ENCODE assay signal across 8 mouse cellular contexts in the genomic region with DNA sequence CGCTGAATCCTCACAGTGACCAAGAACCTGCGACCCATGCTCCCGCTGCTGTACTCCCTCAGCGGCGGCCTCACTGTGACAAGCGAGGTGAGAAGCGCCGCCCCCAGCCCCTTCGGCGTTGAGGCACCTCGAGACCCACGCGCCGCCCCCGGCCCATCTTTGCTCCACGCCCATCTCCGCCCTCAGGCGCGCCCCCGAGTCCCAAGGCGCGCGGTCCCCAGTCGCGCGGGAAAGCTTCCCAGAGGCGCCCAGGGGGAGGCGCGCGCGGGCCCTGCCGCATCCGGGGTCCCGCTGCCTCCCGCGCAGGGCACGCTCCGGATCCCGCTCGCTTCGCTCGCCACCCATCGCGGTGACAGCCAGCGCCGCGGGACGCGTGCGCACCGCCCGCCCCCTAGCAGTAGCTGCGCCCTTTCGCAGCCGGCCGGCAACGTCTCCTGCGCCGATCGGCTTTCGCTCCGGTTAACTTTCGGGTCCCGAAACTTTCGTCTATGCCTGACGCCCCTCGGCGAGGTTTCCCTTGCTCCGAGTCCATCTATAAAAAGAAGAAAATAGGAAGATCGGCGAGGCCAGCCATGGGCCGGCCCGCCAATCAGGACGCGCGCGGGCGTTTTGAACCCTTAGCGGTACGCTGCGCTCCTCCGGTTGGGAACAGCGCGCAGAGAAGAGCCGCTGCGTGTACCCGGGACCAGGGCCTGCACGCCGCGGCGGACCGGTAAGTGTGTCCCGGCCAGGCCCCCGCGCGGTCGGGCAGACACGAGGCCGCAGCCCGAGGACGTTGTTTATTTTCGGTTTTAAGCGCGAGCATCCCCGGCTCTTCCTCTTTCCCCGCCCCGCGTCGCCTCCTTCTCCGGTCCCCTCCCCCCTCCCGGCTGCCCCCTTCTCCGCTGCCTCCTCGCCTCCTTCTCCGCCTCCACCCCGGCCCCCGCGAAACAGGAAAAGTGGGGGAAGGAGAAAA. TPM values are rescaled to one million over a fixed set of nuclear protein-coding genes. Genes with fewer than 3 reads are reported as not detected.
DNase-seq lines count a peak whose midpoint lies in the region; ATAC-seq lines count a peak whose summit lies in the region.

A gene (minus strand): TSS at position 168 of the 955 bp plus-strand sequence.

- peak within 1 kb of the TSS; percentile 49 for H3K4me3 ChIP-seq in hindbrain, embryonic 15.5 days

- H3K9me3 ChIP-seq in hindbrain, embryonic 15.5 days = no peaks in the 10 kb centered on the region

- peaks cover 88% of the 10 kb centered on the region for H3K27me3 ChIP-seq in hindbrain, embryonic 15.5 days

- under 1% methylated on average over 103 of the region's 117 CpGs for WGBS in hindbrain, embryonic 15.5 days

- peak within 1 kb of the TSS; percentile 94 for H3K4me2 ChIP-seq in hindbrain, embryonic 15.5 days

- peak; percentile 77 for DNase-seq in WW6 (ENCODE audit: low read depth, low spot score)
- DNase-seq in cerebellum, postnatal 10 days = peak; percentile 73 to 76
- peak; percentile 67 for DNase-seq in gastrocnemius, postnatal 10 days
- DNase-seq in left cerebral cortex, adult 18-20 months (ENCODE audit: low spot score in 2 of 2) = peak; percentile 24 to 48
- peak; percentile 43 for DNase-seq in lung, postnatal 36 days
- DNase-seq in right cerebral cortex, adult 18-20 months = peak; percentile 56

- H3K4me1 ChIP-seq in hindbrain, embryonic 15.5 days (replicated peaks) = peaks cover 15% of the 10 kb centered on the region

- H3K36me3 ChIP-seq in hindbrain, embryonic 15.5 days = no peaks in the 10 kb centered on the region

- peak; percentile 87 for ATAC-seq in hindbrain, embryonic 15.5 days (ENCODE audit: low FRiP score, low read depth)
- ATAC-seq in erythroid progenitor cell, adult 5-6 weeks (replicated peaks; ENCODE audit: low FRiP score, poor library complexity, severe bottlenecking) = no peak

- peak within 1 kb of the TSS; percentile 32 for H3K9ac ChIP-seq in hindbrain, embryonic 15.5 days

- no peak within 1 kb of the TSS for H3K27ac ChIP-seq in hindbrain, embryonic 15.5 days (replicated peaks)

RNA-seq across cellular contexts. Expression of the gene that starts here (rescaled TPM):
- under 1 TPM; 0.29 to 0.45 TPM for total RNA-seq in gastrocnemius, postnatal 10 days (2021)
- polyA plus RNA-seq in hindbrain, embryonic 15.5 days (2015; fragmentation: Nextera tagmentation; extraction: Ambion mirVana) = not detected in 2 replicates
- 1 to 10 TPM in 1 of 2 experiments, not detected in 1; 1.2 TPM for total RNA-seq in left cerebral cortex, adult 18-20 months (2021)
- not detected in 2 replicates for total RNA-seq in erythroid progenitor cell, adult 5-6 weeks (2015; ENCODE audit: low replicate concordance)
- not detected in 2 replicates for total RNA-seq in erythroid progenitor cell, adult 5-6 weeks (2017; ENCODE audit: low replicate concordance)

Comparison
In these comparisons a context has a peak if more than half of its experiments do, and no peak if none do; other contexts are left out.
1. Peak in DNase-seq in gastrocnemius, postnatal 10 days; RNA of the gene not detected or under 1 TPM.
2. Peak in ATAC-seq, H3K4me3 ChIP-seq, H3K9ac ChIP-seq and H3K4me2 ChIP-seq in hindbrain, embryonic 15.5 days; RNA of the gene not detected or under 1 TPM.